Mouse (Mus musculus) heart, adult 2 months (tissue): ENCODE results near the gene Pus3. TPM values are rescaled to one million over a fixed set of nuclear protein-coding genes. Genes with fewer than 3 reads are reported as not detected.

ENCODE experiments used
- DNase-seq, 2 experiments: peaks; one replicate each; pipeline ENCODE4 v3.0.0; 2021
- H3K27ac ChIP-seq: fragments of 200-600 bp; 2 replicates; pipeline ENCODE4 v1.8.1; 2022
- H3K27me3 ChIP-seq: fragments of 200-500 bp; 2 replicates; pipeline ENCODE4 v1.6.1; 2012; ENCODE audit warnings: mild to moderate bottlenecking, low read length, inconsistent platforms, mixed read lengths; ENCODE audit not compliant: control insufficient read depth, insufficient read depth
- H3K36me3 ChIP-seq: fragments of 200-500 bp; 2 replicates; pipeline ENCODE4 v1.6.1; 2012; ENCODE audit warnings: low read length, inconsistent platforms; ENCODE audit not compliant: control insufficient read depth, insufficient read depth
- H3K4me1 ChIP-seq: fragments of 200-500 bp; 2 replicates; pipeline ENCODE4 v1.6.1; 2011; ENCODE audit warnings: low read length; ENCODE audit not compliant: control insufficient read depth, insufficient read depth
- H3K4me3 ChIP-seq: fragments of 200-600 bp; 2 replicates; pipeline ENCODE4 v1.8.1; 2022
- H3K79me2 ChIP-seq: fragments of 200-500 bp; replicated peaks from 2 replicates; pipeline ENCODE4 v1.6.1; 2012; ENCODE audit warnings: mild to moderate bottlenecking, inconsistent platforms, low read length, moderate library complexity, mixed read lengths; ENCODE audit not compliant: control insufficient read depth, insufficient read depth
- H3K9ac ChIP-seq: fragments of 200-500 bp; 2 replicates; pipeline ENCODE4 v1.6.1; 2012; ENCODE audit warnings: low read depth, mild to moderate bottlenecking, control low read depth, inconsistent platforms, low read length, mixed read lengths
- CTCF ChIP-seq: fragments of 200-600 bp; IDR thresholded peaks from 2 replicates; pipeline ENCODE4 v1.8.1; 2022; ENCODE audit warnings: antibody characterized with exemption, mild to moderate bottlenecking, moderate library complexity
- EP300 ChIP-seq: fragments of 200-500 bp; IDR thresholded peaks from 2 replicates; pipeline ENCODE4 v1.6.1; 2011; ENCODE audit warnings: low read depth, low read length, control low read depth; ENCODE audit not compliant: insufficient read depth
- POLR2A ChIP-seq: fragments of 200-500 bp; IDR thresholded peaks from 2 replicates; pipeline ENCODE4 v1.6.1; 2011; ENCODE audit warnings: mild to moderate bottlenecking, low read depth, low read length, control low read depth; ENCODE audit not compliant: insufficient read depth
- WGBS: fragments of 180-500 bp; shearing (Covaris S2); methylation state at CpG from one replicate; pipeline ENCODE4 v1.1.7; 2018; 5-methylcytosine and 5-hydroxymethylcytosine counted together
- intact Hi-C: fragments of 180-260 bp; cut with DNase I; formaldehyde crosslinking; loops from one replicate; pipeline ENCODE4 v1.15.1; 2025
- long read RNA-seq: library from polyadenylated mRNA; stranded (forward); transcript quantifications from one replicate; pipeline ENCODE4 v2.0.0, GENCODE M21; 2021
- polyA plus RNA-seq: library from polyadenylated mRNA; depleted of rRNA; stranded (reverse); fragments of >200 nt; gene quantifications from 2 replicates; pipeline ENCODE4 v1.2.3, GENCODE M21; 2012; rRNA removed
- total RNA-seq, 2 experiments: library from RNA; stranded (reverse); gene quantifications; 2 replicates each; pipeline ENCODE4 v1.2.3; 2021

Gene Pus3
- total RNA-seq (1 to 10 TPM; 6.0 to 6.3 TPM), polyA plus RNA-seq (1.8 and 4.1 TPM in 2 replicates)
- long read RNA-seq, partial matches to known transcripts, result 0 of 4 reads
- long read RNA-seq, other reads (novel, unspliced or antisense), result 1 of 4 reads

GRCm38 (mm10) chr9:35558257-35559008 is at the start of gene Pus3, which contains the start of gene Ddx25:
TSS of gene Pus3 (plus strand) at chr9:35558595.
TSS of gene Ddx25 (minus strand) at chr9:35558528.
- Histone ChIP-seq H3K27me3 (peaks cover 12% of the 10 kb centered on the region), H3K79me2 (no peaks in the 10 kb centered on the region; the same call in 1 of the 2 replicates), H3K27ac (peak within 1 kb of the TSS; percentile 60), H3K9ac (peak within 1 kb of the TSS; percentile 54), H3K36me3 (no peaks in the 10 kb centered on the region), H3K4me1 (no peaks in the 10 kb centered on the region; the same call in 1 of the 2 replicates), H3K4me3 (peak within 1 kb of the TSS; percentile 85)
- TF ChIP-seq POLR2A, result no peak
- no peak for TF ChIP-seq CTCF
- TF ChIP-seq EP300, result no peak
- intact Hi-C loops, result no loop called here
- peak; percentile 18 to 34 for DNase-seq
- WGBS, result 2% methylated on average over 59 of the region's 59 CpGs

- intact Hi-C loops, result no loop called here
- Histone ChIP-seq H3K4me1 (no peaks in the 10 kb centered on the region), H3K27ac (no peak overlapping the region), H3K4me3 (no peak overlapping the region), H3K9ac (no peak overlapping the region), H3K27me3 (no peaks in the 10 kb centered on the region), H3K79me2 (no peaks in the 10 kb centered on the region), H3K36me3 (no peaks in the 10 kb centered on the region)
- no peak for TF ChIP-seq CTCF
- TF ChIP-seq POLR2A, result no peak
- TF ChIP-seq EP300, result no peak
- no peak for DNase-seq
- 74% methylated on average over 4 of the region's 4 CpGs for WGBS
These were observed 44.5 kb upstream of the Pus3 start for GRCm38 (mm10) chr9:35513900-35514299.

GRCm38 (mm10) chr9:35516182-35516581 is 42.2 kb upstream of the Pus3 start:
- DNase-seq, result no peak
- H3K79me2 ChIP-seq, result no peaks in the 10 kb centered on the region
- H3K27me3 ChIP-seq, result no peaks in the 10 kb centered on the region
- H3K27ac ChIP-seq, result no peak overlapping the region
- H3K9ac ChIP-seq, result no peak overlapping the region
- WGBS, result 78% methylated on average over 5 of the region's 5 CpGs
- no peaks in the 10 kb centered on the region for H3K36me3 ChIP-seq
- H3K4me3 ChIP-seq, result no peak overlapping the region
- intact Hi-C loops, result no loop called here
- TF ChIP-seq CTCF (no peak), EP300 (no peak), POLR2A (no peak)
- no peaks in the 10 kb centered on the region for H3K4me1 ChIP-seq

GRCm38 (mm10) chr9:35516711-35517110 is 41.7 kb upstream of the Pus3 start:
- Histone ChIP-seq H3K79me2 (no peaks in the 10 kb centered on the region), H3K9ac (no peak overlapping the region), H3K4me1 (no peaks in the 10 kb centered on the region), H3K27ac (no peak overlapping the region), H3K27me3 (no peaks in the 10 kb centered on the region), H3K4me3 (no peak overlapping the region), H3K36me3 (no peaks in the 10 kb centered on the region)
- intact Hi-C loops, result no loop called here
- no peak for DNase-seq
- no peak for TF ChIP-seq CTCF
- 93% methylated on average over 16 of the region's 16 CpGs for WGBS

DNA sequence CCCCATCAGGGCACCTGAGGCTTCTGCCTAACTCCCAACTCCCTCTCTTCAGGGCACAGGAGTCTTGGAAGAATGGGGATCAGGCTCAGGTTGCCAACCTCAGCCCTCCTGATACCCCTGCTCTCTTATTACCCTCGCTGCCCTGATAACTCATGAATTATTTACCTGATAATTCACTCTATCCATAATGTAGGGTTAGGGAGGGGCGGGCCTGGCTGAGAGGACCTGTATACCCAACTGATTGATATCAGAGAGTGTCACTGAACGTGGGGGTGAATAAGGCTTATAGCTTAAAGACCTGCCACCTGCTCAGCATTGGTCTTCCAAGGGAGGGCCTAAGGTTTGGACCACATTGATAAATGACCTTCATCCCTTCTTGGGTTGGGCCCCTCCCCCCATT is 40.2 kb upstream of the Pus3 start, which contains the start of gene Gm1113:
TSS of gene Gm1113 (minus strand) at position 101 of the 400 bp plus-strand sequence.
- WGBS, result 86% methylated on average over 3 of the region's 3 CpGs
- no peak within 1 kb of the TSS for H3K27ac ChIP-seq
- no peaks in the 10 kb centered on the region for H3K27me3 ChIP-seq
- H3K79me2 ChIP-seq, result no peaks in the 10 kb centered on the region
- no peak for DNase-seq
- no peaks in the 10 kb centered on the region; the same call in 1 of the 2 replicates for H3K4me1 ChIP-seq
- no peak within 1 kb of the TSS for H3K9ac ChIP-seq
- intact Hi-C loops, result no loop called here
- no peak within 1 kb of the TSS for H3K4me3 ChIP-seq
- no peaks in the 10 kb centered on the region for H3K36me3 ChIP-seq
- TF ChIP-seq EP300 (no peak), POLR2A (no peak), CTCF (no peak)
